13 mouse cellular contexts compared by ENCODE assay signal in genomic region chr8:110673168-110673567, GRCm38 (mm10). TPM values are rescaled to one million over a fixed set of nuclear protein-coding genes. Genes with fewer than 3 reads are reported as not detected.
DNase-seq lines count a peak whose midpoint lies in the region; ATAC-seq lines count a peak whose summit lies in the region.
"Had no signal": no experiment of that assay in that cellular context is flagged by ENCODE, and none has a peak within 500 bp of the region (broad histone marks: within the 10 kb centered on the region; RNA-seq: fewer than 3 reads in every experiment).

No protein-coding gene starts in this region.

- no peak for DNase-seq in heart, postnatal 14 days
- DNase-seq in 3T3-L1 (ENCODE audit: low read depth, low spot score) = peak; percentile 31
- peak; percentile 55 for DNase-seq in kidney, postnatal 14 days
- DNase-seq in thymus, postnatal 36 days = no peak
- no peak for DNase-seq in forebrain, embryonic 10.5 days (ENCODE audit: extremely low spot score, low spot score)
- DNase-seq: adrenal gland, adult 8-10 months; forebrain, postnatal 0 days had no signal

- intact Hi-C loops in heart, postnatal 14 days (cut with DNase I) = no loop called here

- 67% methylated on average over 2 of the region's 2 CpGs for WGBS in heart, embryonic 15.5 days
- WGBS in forebrain, embryonic 10.5 days = 87% methylated on average over 2 of the region's 2 CpGs

- H3K9ac ChIP-seq in heart, embryonic 15.5 days = no peak overlapping the region
- H3K9ac ChIP-seq: forebrain, postnatal 0 days; hindbrain, embryonic 13.5 days had no signal

- no peaks in the 10 kb centered on the region for H3K36me3 ChIP-seq in heart, embryonic 15.5 days
- H3K36me3 ChIP-seq in forebrain, embryonic 10.5 days (replicated peaks) = peaks cover 77% of the 10 kb centered on the region

- H3K27me3 ChIP-seq in heart, embryonic 15.5 days = no peaks in the 10 kb centered on the region
- H3K27me3 ChIP-seq in forebrain, embryonic 10.5 days (ENCODE audit: poor library complexity, severe bottlenecking) = no peaks in the 10 kb centered on the region
- H3K27me3 ChIP-seq: hindbrain, embryonic 13.5 days had no signal

- H3K27ac ChIP-seq in heart, embryonic 15.5 days = peak overlapping the region; percentile 74; the same call in 1 of the 2 replicates
- peak overlapping the region; percentile 94 for H3K27ac ChIP-seq in brown adipose tissue, adult 24 weeks (replicated peaks; ENCODE audit: low read depth, low read length)
- no peak overlapping the region for H3K27ac ChIP-seq in forebrain, embryonic 10.5 days
- H3K27ac ChIP-seq: layer of hippocampus, adult 2 months had no signal

- no peaks in the 10 kb centered on the region for H3K9me3 ChIP-seq in heart, embryonic 15.5 days (replicated peaks)
- H3K9me3 ChIP-seq in forebrain, embryonic 10.5 days = no peaks in the 10 kb centered on the region
- H3K9me3 ChIP-seq: hindbrain, embryonic 13.5 days had no signal

- H3K4me3 ChIP-seq in heart, embryonic 15.5 days = no peak overlapping the region
- H3K4me3 ChIP-seq in brown adipose tissue, adult 24 weeks (ENCODE audit: insufficient read depth, low read depth, low read length) = no peak overlapping the region
- H3K4me3 ChIP-seq in forebrain, embryonic 10.5 days = no peak overlapping the region
- H3K4me3 ChIP-seq: hindbrain, embryonic 13.5 days; layer of hippocampus, adult 2 months had no signal

- peaks cover 53% of the 10 kb centered on the region for H3K4me1 ChIP-seq in heart, embryonic 15.5 days (replicated peaks)
- H3K4me1 ChIP-seq in brown adipose tissue, adult 24 weeks (ENCODE audit: control insufficient read depth, insufficient read depth, insufficient read length, low read length) = peaks cover 57% of the 10 kb centered on the region
- H3K4me1 ChIP-seq in forebrain, embryonic 10.5 days = 0 out of 2 replicates have a peak, but pooled peaks cover 6% of the 10 kb centered on the region

- H3K4me2 ChIP-seq in heart, embryonic 15.5 days = no peak overlapping the region
- H3K4me2 ChIP-seq: hindbrain, embryonic 13.5 days; liver, embryonic 11.5 days had no signal

- no peak for ATAC-seq in heart, embryonic 15.5 days (replicated peaks; ENCODE audit: insufficient number of reproducible peaks, insufficient read depth, low FRiP score, low read depth)
- ATAC-seq: CD4-positive, CD25-positive, alpha-beta regulatory T cell, adult 4 months; forebrain, postnatal 0 days had no signal

RNA-seq across cellular contexts. Expression of gene Mtss1l, which starts 48.1 kb away (rescaled TPM):
- 10.1 and 15.7 TPM in 2 replicates for polyA plus RNA-seq in heart, embryonic 15.5 days (2015; fragmentation: Nextera tagmentation; extraction: Ambion mirVana)
- total RNA-seq in heart, postnatal 14 days (2021) = 10 to 100 TPM; 31.4 to 32.9 TPM
- polyA plus RNA-seq in brown adipose tissue, adult 24 weeks (2012; ENCODE audit: insufficient read depth, insufficient read length, missing spikeins) = 7.1 and 10.8 TPM in 2 replicates
- polyA plus RNA-seq in forebrain, embryonic 10.5 days (2016; fragmentation: Nextera tagmentation; extraction: Ambion mirVana) = 5.4 and 5.6 TPM in 2 replicates
- polyA plus RNA-seq: CD4-positive, CD25-positive, alpha-beta regulatory T cell, adult 4 months had no signal

RNA-seq across cellular contexts. Expression of gene Vac14, which starts 54.8 kb away (rescaled TPM):
- 12.6 and 17.5 TPM in 2 replicates for polyA plus RNA-seq in heart, embryonic 15.5 days (2015; fragmentation: Nextera tagmentation; extraction: Ambion mirVana)
- total RNA-seq in heart, postnatal 14 days (2021) = 10 to 100 TPM; 15.5 to 16.2 TPM
- polyA plus RNA-seq in brown adipose tissue, adult 24 weeks (2012; ENCODE audit: insufficient read depth, insufficient read length, missing spikeins) = 14.4 and 17.0 TPM in 2 replicates
- polyA plus RNA-seq in forebrain, embryonic 10.5 days (2016; fragmentation: Nextera tagmentation; extraction: Ambion mirVana) = 27.7 and 29.9 TPM in 2 replicates

Comparison
In these comparisons a context has a peak if more than half of its experiments do, and no peak if none do; other contexts are left out.
1. DNase-seq: peak in 3T3-L1 (single experiment) and kidney, postnatal 14 days (single experiment); none in heart, postnatal 14 days (0 of 2), thymus, postnatal 36 days (0 of 2) and forebrain, embryonic 10.5 days (single experiment).